Mouse (Mus musculus) liver, embryonic 14.5 days (tissue): ENCODE measurements at regions not wholly inside any gene's neighbourhood (a gene's known extent, or its start where the extent isn't known, plus 50 kb on each side); places are given as distances from the start of the nearest gene placed in this dataset.

Experiments used
- ATAC-seq: fragments of 200-750 bp; cut with Nextera tagmentation; 2 replicates; pipeline ENCODE4 v1.8.0; 2017; ENCODE audit warnings: moderate number of reproducible peaks, mild to moderate bottlenecking, moderate library complexity; ENCODE audit not compliant: insufficient read depth
- DNase-seq, 3 experiments: peaks; one replicate each; pipeline ENCODE4 v3.0.0-alpha.2; 2012 to 2013; ENCODE audit warnings: low read depth in 3 of 3, low spot score in 3 of 3
- H3K27ac ChIP-seq: fragments of 300-500 bp; sonication (generic); 2 replicates; pipeline ENCODE4 v1.5.1; 2014; ENCODE audit warnings: moderate library complexity, mild to moderate bottlenecking, control low read depth, inconsistent platforms
- H3K27me3 ChIP-seq: fragments of 300-500 bp; sonication (generic); 2 replicates; pipeline ENCODE4 v1.6.1; 2014; ENCODE audit warnings: mild to moderate bottlenecking, low read length, moderate library complexity; ENCODE audit not compliant: control insufficient read depth, insufficient read depth
- H3K36me3 ChIP-seq: fragments of 300-500 bp; sonication (generic); replicated peaks from 2 replicates; pipeline ENCODE4 v1.6.1; 2014; ENCODE audit warnings: low read depth; ENCODE audit not compliant: control insufficient read depth, insufficient read depth
- H3K4me1 ChIP-seq, 2 experiments: fragments of 200-500 bp in 1 of 2; fragments of 300-500 bp in 1 of 2; sonication (generic) in 1 of 2; replicated peaks; 2 replicates each; pipeline ENCODE4 v1.6.1; 2012 to 2014; ENCODE audit warnings: antibody characterized with exemption in 1 of 2, inconsistent platforms in 1 of 2, low read length in 1 of 2; ENCODE audit not compliant: control insufficient read depth in 2 of 2, insufficient read depth in 2 of 2
- H3K4me2 ChIP-seq: fragments of 300-500 bp; sonication (generic); 2 replicates; pipeline ENCODE4 v1.6.1; 2014; ENCODE audit warnings: low read depth, mild to moderate bottlenecking, control low read depth, moderate library complexity
- H3K4me3 ChIP-seq, 2 experiments: fragments of 200-500 bp in 1 of 2; fragments of 300-500 bp in 1 of 2; sonication (generic) in 1 of 2; 2 replicates each; pipeline ENCODE4 v1.5.1; 2012 to 2014; ENCODE audit warnings: low read depth in 2 of 2, low read length in 2 of 2, mild to moderate bottlenecking in 2 of 2, control low read depth in 1 of 2, inconsistent platforms in 1 of 2, moderate library complexity in 1 of 2; ENCODE audit not compliant: insufficient read depth in 1 of 2
- H3K9ac ChIP-seq: fragments of 300-500 bp; sonication (generic); replicated peaks from 2 replicates; pipeline ENCODE4 v1.6.1; 2014; ENCODE audit warnings: mild to moderate bottlenecking, control low read depth, moderate library complexity
- H3K9me3 ChIP-seq: fragments of 300-500 bp; sonication (generic); 2 replicates; pipeline ENCODE4 v1.6.1; 2016; ENCODE audit warnings: low read length, mixed read lengths; ENCODE audit not compliant: control insufficient read depth
- CTCF ChIP-seq: IDR thresholded peaks from 2 replicates; pipeline ENCODE4 v1.5.1; 2016; ENCODE audit warnings: antibody characterized with exemption, low read depth, control low read depth
- EP300 ChIP-seq: IDR thresholded peaks from 2 replicates; pipeline ENCODE4 v1.6.1; 2016; ENCODE audit warnings: antibody characterized with exemption, low read depth
- WGBS: fragments of 180-500 bp; shearing (Covaris S2); extraction: QIAGEN DNeasy Blood & Tissue Kit; methylation state at CpG from one replicate; pipeline ENCODE4 v1.1.7; 2014; ENCODE audit not compliant: insufficient replicate concordance; 5-methylcytosine and 5-hydroxymethylcytosine counted together

DNA sequence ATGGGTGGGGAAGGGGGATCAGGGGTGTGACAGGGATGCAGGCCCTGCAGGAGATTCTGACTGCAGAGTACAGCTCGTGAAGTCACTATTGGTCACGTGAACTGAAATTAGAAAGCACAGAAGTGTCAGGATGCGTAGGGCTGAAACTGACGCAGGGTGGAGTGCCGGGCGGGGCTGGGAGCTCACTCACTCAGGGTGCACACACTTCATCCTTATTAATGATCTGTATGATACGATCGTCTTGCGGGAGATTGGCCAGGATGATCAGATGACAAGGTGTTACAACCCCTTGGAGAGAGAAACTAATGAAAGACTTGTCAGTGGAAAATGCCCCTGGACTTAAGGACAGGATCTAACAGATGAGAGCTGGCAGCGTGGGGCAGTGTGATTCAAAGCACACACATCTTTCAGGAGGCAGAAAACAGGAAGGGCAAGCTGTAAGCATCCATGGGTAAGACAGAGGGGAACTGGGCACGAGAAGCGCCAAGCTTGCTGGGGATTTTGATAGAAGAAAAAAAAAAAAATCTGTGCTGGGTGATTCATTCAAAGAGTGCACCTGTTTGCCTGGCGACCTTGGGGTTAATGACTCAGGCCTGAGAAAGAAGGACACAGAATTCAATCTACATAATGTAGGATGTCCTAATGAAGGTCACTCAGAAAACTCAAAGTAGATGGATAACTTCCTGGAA is 282.5 kb downstream of the Tbc1d1 start:
- Histone ChIP-seq H3K4me1 (peaks cover 45 to 49% of the 10 kb centered on the region in 2 experiments), H3K27ac (no peak overlapping the region), H3K36me3 (no peaks in the 10 kb centered on the region), H3K9me3 (no peaks in the 10 kb centered on the region), H3K9ac (no peak overlapping the region), H3K27me3 (no peaks in the 10 kb centered on the region), H3K4me2 (peak overlapping the region; percentile 13), H3K4me3 (no peak overlapping the region)
- TF ChIP-seq CTCF (peak; percentile 9; the same call in 1 of the 2 replicates), EP300 (no peak)
- DNase-seq (peak in 1 of 3 experiments; percentile 24), ATAC-seq (no peak)
- 56% methylated on average over 13 of the region's 13 CpGs for WGBS

DNA sequence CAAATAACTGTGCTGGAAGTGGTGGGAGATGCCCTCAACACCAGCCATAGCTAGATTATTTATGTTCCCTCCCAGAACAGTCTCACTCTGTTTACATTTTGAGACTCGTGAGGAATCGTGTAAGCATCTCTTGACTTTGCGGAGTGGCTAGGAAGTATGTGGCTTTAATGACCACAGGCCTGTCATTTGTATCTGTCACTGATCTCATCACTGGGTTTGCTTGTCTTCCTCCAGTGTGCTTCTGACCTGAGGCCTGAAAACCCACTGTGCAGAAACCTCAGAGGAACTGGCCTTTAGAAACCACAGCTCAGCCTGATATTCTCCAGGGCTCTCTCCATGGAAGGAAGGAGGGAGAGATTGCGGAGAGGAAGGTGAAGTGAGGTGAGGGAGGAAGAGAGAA is 291.7 kb downstream of the Tbc1d1 start:
- no peak for ATAC-seq
- Histone ChIP-seq H3K36me3 (no peaks in the 10 kb centered on the region), H3K4me1 (no peaks in the 10 kb centered on the region), H3K27ac (no peak overlapping the region), H3K27me3 (no peaks in the 10 kb centered on the region; the same call in 1 of the 2 replicates), H3K9ac (no peak overlapping the region), H3K4me3 (no peak overlapping the region), H3K4me2 (no peak overlapping the region), H3K9me3 (no peaks in the 10 kb centered on the region)
- WGBS: 16% methylated on average over 4 of the region's 4 CpGs
- TF ChIP-seq CTCF: no peak
- no peak for TF ChIP-seq EP300
- no peak for DNase-seq

DNA sequence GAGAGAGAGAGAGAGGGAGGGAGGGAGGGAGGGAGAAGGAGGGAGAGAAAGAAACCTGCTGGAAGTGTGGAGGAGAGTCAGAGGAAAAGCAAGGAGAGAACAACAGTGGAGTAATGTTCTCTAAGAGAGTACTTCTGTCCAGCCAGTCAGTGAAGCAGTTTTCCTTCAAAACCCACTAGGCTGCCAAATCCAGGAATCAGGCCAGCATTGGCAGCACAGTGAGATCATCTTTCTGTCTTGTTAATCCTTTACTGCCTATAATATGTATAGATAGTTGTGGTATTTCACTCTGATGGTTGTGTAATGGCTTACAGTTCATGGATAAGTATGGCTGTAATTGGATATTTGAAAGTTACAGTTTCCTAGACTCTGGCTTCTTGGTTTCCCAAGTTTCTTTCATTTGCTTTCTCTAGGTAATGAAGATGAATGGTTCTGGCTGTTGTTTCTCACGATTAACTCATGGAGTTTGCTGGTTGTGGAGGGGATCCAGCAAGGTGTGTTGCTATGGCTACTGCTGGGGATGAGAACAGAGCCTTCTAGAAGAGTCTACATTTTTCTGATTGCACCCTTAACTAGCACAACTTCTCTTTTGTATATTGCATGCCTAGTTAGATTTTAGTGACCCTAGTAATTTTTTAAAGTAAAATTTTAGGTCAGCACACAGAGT is 296.7 kb downstream of the Tbc1d1 start:
- no peaks in the 10 kb centered on the region for H3K36me3 ChIP-seq
- H3K27me3 ChIP-seq: no peaks in the 10 kb centered on the region; the same call in 1 of the 2 replicates
- TF ChIP-seq EP300: no peak
- WGBS: 32% methylated on average over 1 of the region's 1 CpGs
- H3K4me3 ChIP-seq: no peak overlapping the region
- ATAC-seq (no peak), DNase-seq (no peak)
- no peaks in the 10 kb centered on the region for H3K9me3 ChIP-seq
- H3K9ac ChIP-seq: no peak overlapping the region
- H3K4me2 ChIP-seq: no peak overlapping the region
- H3K27ac ChIP-seq: no peak overlapping the region
- H3K4me1 ChIP-seq: no peaks in the 10 kb centered on the region

DNA sequence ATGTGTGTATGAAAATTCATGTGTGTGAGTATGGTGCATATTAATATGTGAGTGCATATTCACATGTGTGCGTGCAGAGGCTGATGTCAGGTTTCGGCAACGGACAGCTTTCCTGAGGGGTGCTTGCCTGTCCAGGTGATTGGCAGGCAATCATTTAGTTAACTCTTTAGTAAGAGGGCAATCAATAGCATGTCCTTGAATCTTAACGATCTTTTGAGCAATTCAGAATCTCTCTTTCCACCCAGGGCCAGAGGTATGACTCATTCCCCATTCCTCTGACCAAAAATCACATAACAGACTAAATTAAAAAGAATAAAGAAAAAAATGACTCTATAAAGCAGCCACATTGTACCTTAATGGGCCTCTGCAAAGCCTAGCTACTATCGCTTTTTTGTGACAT is 303.7 kb downstream of the Tbc1d1 start:
- Histone ChIP-seq H3K27me3 (peaks cover 4% of the 10 kb centered on the region; the same call in 1 of the 2 replicates), H3K4me1 (no peaks in the 10 kb centered on the region; a peak in 1 of 4 replicates), H3K27ac (no peak overlapping the region), H3K9ac (no peak overlapping the region), H3K4me2 (no peak overlapping the region), H3K36me3 (no peaks in the 10 kb centered on the region), H3K9me3 (no peaks in the 10 kb centered on the region), H3K4me3 (no peak overlapping the region)
- no peak for TF ChIP-seq CTCF
- TF ChIP-seq EP300: no peak
- DNase-seq (no peak), ATAC-seq (no peak)
- WGBS: 70% methylated on average over 5 of the region's 5 CpGs

DNA sequence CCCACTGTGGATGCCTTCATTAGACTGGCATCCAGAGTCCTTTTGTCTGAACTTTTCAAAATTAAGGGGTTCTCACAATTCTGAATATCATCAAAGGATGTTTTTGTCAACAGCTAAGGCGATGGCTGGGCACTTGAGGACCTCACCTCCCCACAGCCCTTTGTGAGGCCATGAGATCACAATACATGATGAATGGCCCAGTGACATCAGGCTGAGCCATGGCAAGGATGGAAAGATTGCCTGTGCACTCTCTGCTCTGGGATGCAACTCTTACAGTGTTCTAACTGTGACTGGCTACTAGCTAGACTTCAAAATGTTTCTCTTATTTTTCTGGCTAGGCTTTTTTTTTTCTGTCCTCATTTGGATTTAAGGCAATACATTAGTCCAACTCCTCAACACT is 304.8 kb downstream of the Tbc1d1 start:
- Histone ChIP-seq H3K4me1 (no peaks in the 10 kb centered on the region; a peak in 1 of 4 replicates), H3K36me3 (no peaks in the 10 kb centered on the region), H3K4me3 (no peak overlapping the region), H3K9ac (no peak overlapping the region), H3K4me2 (no peak overlapping the region), H3K27ac (no peak overlapping the region), H3K27me3 (peaks cover 4% of the 10 kb centered on the region; the same call in 1 of the 2 replicates), H3K9me3 (no peaks in the 10 kb centered on the region)
- ATAC-seq (no peak), DNase-seq (no peak)
- TF ChIP-seq EP300: no peak
- TF ChIP-seq CTCF: no peak
- WGBS: 55% methylated on average over 1 of the region's 1 CpGs
